Mouse (Mus musculus) Patski (cell line): Measurements from ENCODE around the gene Fam126a. TPM values are rescaled to one million over a fixed set of nuclear protein-coding genes. Genes with fewer than 3 reads are reported as not detected.
A peak's percentile ranks its signal among the peaks of the same experiment; 100 is the strongest.

Experiments used
- ATAC-seq: fragments of 100-300 bp; one replicate; pipeline ENCODE4 v1.8.0; 2021
- CTCF ChIA-PET: fragments of 350-600 bp; sonication (Branson Sonifier 250); formaldehyde crosslinking; loops from one replicate; lab custom pipeline; 2022; ENCODE audit warnings: inconsistent platforms; lab: Charles Lee
- POLR2A ChIA-PET: fragments of 350-600 bp; sonication (Branson Sonifier 250); formaldehyde crosslinking; loops from one replicate; lab custom pipeline; 2022; ENCODE audit warnings: antibody characterized with exemption, inconsistent platforms; lab: Charles Lee
- DNase-seq: peaks from one replicate; pipeline ENCODE4 v3.0.0-alpha.2; 2011; ENCODE audit warnings: low read depth, low spot score
- H3K27me3 ChIP-seq: fragments of 371-371 bp; one replicate; pipeline ENCODE4 v1.5.1; 2021
- CTCF ChIP-seq: fragments of 100-300 bp; IDR thresholded peaks from one replicate; pipeline ENCODE4 v1.5.1; 2021
- in situ Hi-C: fragments of 300-500 bp; cut with MboI; formaldehyde crosslinking; loops from 3 replicates; pipeline ENCODE4 v1.11.1; 2018; ENCODE audit warnings: low pct_unique_long_range_greater_than_20kb, mixed read lengths
- polyA plus RNA-seq: library from polyadenylated mRNA; unstranded; gene quantifications from one replicate; pipeline ENCODE4 v1.2.3, GENCODE M21; 2021

Fam126a gene
- polyA plus RNA-seq, 1 experiment from 2014 or later = 29.9 TPM

- in situ Hi-C loops = no loop called here
- DNase-seq (no peak), ATAC-seq (no peak)
- CTCF ChIA-PET = interaction anchor here (4.2 kb wide), 1 partner anchor 9 kb away, joined by 16 read pairs; no protein-coding TSS in a partner anchor
- TF ChIP-seq CTCF = no peak
- no peaks in the 10 kb centered on the region for H3K27me3 ChIP-seq
- POLR2A ChIA-PET = no interaction called here
Measured at GRCm38 (mm10) chr5:23964599-23965165, 65.8 kb downstream of the Fam126a start.

DNA sequence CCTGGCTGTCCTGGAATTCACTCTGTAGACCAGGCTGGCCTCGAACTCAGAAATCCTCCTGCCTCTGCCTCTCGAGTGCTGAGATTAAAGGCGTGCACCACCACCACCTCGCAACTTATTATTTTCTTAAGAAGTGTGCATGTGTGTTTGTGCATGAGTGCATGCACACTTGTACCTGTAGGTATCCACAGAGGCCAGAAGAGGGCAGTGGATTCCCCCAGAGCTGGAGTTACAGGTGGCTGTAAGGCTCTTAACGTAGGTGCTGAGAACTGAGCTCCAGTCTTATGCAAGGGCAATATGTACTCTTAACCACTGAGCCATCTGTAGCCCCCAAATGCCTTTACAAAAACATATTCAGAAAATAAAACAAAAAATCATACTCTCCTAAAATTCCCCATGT is 77.4 kb downstream of the Fam126a start:
- TF ChIP-seq CTCF = peak; percentile 34
- ChIA-PET POLR2A (no interaction called here), CTCF (interaction anchor here (1.2 kb wide), 1 partner anchor 14 kb away, joined by 3 read pairs; no protein-coding TSS in a partner anchor)
- no peak for DNase-seq
- no peak for ATAC-seq
- in situ Hi-C loops = no loop called here
- peaks cover 12% of the 10 kb centered on the region for H3K27me3 ChIP-seq

DNA sequence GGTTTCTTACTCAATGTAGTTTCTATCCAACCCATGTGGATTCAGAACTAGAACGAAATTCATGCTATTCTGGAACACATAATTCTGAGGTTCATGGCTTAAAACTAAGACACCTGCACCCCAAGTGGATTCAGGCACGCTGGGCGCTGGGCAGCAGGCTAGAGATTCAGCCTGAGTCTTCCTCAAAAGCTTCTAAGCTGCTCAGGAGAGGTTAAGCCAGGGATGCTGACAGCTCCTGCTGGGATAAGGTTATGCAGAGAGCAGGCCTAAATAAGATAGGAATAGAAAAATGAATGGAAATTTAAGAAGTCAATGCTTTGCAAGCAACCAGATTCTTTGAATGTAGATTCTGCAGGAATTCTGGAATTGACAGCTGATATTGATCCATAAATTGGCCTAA is 82.4 kb downstream of the Fam126a start:
- in situ Hi-C loops = no loop called here
- CTCF ChIA-PET = interaction anchor here (0.6 kb wide), 1 partner anchor 79 kb away, joined by 3 read pairs; no protein-coding TSS in a partner anchor
- TF ChIP-seq CTCF = no peak
- peaks cover 9% of the 10 kb centered on the region for H3K27me3 ChIP-seq
- DNase-seq (no peak), ATAC-seq (no peak)
- POLR2A ChIA-PET = no interaction called here

GRCm38 (mm10) chr5:23945056-23945455 is 85.4 kb downstream of the Fam126a start:
- no peak for DNase-seq
- peaks cover 8% of the 10 kb centered on the region for H3K27me3 ChIP-seq
- ChIA-PET CTCF (no interaction called here), POLR2A (no interaction called here)
- no peak for TF ChIP-seq CTCF
- in situ Hi-C loops = no loop called here
- ATAC-seq = no peak

- no peaks in the 10 kb centered on the region for H3K27me3 ChIP-seq
- no peak for TF ChIP-seq CTCF
- in situ Hi-C loops = no loop called here
- ChIA-PET POLR2A (no interaction called here), CTCF (no interaction called here)
- ATAC-seq = no peak
- DNase-seq = no peak
Measured at GRCm38 (mm10) chr5:23943534-23943933, 87.0 kb downstream of the Fam126a start.

GRCm38 (mm10) chr5:23923481-23924165 is 106.9 kb downstream of the Fam126a start:
- no peaks in the 10 kb centered on the region for H3K27me3 ChIP-seq
- ChIA-PET CTCF (interaction anchor here (1.1 kb wide), 1 partner anchor 180 kb away, joined by 3 read pairs; no protein-coding TSS in a partner anchor), POLR2A (no interaction called here)
- in situ Hi-C loops = no loop called here
- no peak for DNase-seq
- no peak for TF ChIP-seq CTCF
- ATAC-seq = no peak

DNA sequence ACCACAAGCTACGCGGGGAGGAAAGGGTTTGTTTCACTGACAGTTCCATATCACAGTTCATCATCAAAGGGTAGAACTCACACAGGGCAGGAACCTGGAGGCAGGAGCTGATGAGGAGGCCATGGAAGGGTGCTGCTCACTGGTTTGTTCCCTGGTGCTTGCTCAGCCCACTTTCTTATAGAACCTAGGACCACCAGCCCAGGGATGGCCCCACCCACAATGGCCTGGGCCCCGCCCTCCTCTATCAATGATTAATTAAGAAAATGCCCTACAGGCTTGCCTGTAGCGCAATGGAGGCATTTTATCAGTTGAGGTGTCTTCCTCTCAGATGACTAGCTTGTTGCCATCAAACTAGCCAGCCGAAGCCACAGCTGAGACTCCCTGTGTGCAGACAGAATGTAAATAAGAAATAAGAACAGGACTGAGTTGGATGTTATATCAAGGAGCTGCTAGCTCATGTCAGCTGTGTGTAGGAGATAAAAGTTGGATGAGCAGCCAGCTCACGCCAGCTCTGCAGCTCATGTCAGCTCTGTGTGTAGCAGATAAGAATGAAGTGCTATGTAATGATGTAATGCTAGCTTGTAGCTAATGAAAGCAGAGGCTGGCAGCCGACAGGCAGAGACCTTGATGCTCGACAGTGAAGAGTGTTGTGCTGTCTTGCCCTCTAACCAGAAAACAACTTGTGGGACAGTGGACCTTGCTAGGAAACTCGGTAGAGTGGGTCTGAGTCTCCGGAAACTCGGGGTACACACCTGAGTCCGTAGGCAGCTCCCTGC is 107.8 kb downstream of the Fam126a start:
- CTCF ChIA-PET = interaction anchor here (1.6 kb wide), 1 partner anchor 11 kb away, joined by 4 read pairs; no protein-coding TSS in a partner anchor
- ATAC-seq = no peak
- POLR2A ChIA-PET = no interaction called here
- DNase-seq = no peak
- TF ChIP-seq CTCF = no peak
- in situ Hi-C loops = no loop called here
- H3K27me3 ChIP-seq = no peaks in the 10 kb centered on the region

DNA sequence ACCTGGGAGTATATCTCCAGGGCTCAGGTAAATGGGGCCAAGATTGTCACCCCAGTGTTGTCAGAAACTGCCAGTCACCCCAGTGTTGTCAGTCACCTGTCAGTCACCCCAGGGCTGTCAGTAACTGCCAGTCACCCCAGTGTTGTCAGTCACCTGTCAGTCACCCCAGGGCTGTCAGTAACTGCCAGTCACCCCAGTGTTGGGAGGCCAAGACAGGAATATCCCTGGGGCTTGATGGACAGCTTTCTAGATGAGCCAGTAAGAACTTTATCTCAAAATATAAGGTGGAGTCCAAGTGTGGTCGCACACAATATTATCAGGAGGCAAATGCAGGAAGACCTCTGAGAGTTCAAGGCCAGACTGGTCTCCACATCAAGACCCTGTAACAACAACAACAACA is 109.2 kb downstream of the Fam126a start:
- H3K27me3 ChIP-seq = no peaks in the 10 kb centered on the region
- no peak for ATAC-seq
- POLR2A ChIA-PET = no interaction called here
- TF ChIP-seq CTCF = no peak
- DNase-seq = no peak
- CTCF ChIA-PET = no interaction called here
- in situ Hi-C loops = no loop called here

- ATAC-seq (no peak), DNase-seq (no peak)
- no peaks in the 10 kb centered on the region for H3K27me3 ChIP-seq
- ChIA-PET POLR2A (no interaction called here), CTCF (no interaction called here)
- in situ Hi-C loops = no loop called here
- TF ChIP-seq CTCF = no peak
Measured at GRCm38 (mm10) chr5:23919892-23920731, 110.4 kb downstream of the Fam126a start.

- no peak for TF ChIP-seq CTCF
- in situ Hi-C loops = no loop called here
- no peak for ATAC-seq
- H3K27me3 ChIP-seq = no peaks in the 10 kb centered on the region
- ChIA-PET CTCF (no interaction called here), POLR2A (no interaction called here)
- DNase-seq = no peak
Measured at GRCm38 (mm10) chr5:23917301-23917700, 113.2 kb downstream of the Fam126a start.
